Mouse (Mus musculus) cerebellum, adult 9-10 months (tissue): ENCODE results near the gene Cfap46.

Experiments
- DNase-seq: peaks from one replicate; pipeline ENCODE4 v3.0.0; 2022

The Cfap46 gene

DNA sequence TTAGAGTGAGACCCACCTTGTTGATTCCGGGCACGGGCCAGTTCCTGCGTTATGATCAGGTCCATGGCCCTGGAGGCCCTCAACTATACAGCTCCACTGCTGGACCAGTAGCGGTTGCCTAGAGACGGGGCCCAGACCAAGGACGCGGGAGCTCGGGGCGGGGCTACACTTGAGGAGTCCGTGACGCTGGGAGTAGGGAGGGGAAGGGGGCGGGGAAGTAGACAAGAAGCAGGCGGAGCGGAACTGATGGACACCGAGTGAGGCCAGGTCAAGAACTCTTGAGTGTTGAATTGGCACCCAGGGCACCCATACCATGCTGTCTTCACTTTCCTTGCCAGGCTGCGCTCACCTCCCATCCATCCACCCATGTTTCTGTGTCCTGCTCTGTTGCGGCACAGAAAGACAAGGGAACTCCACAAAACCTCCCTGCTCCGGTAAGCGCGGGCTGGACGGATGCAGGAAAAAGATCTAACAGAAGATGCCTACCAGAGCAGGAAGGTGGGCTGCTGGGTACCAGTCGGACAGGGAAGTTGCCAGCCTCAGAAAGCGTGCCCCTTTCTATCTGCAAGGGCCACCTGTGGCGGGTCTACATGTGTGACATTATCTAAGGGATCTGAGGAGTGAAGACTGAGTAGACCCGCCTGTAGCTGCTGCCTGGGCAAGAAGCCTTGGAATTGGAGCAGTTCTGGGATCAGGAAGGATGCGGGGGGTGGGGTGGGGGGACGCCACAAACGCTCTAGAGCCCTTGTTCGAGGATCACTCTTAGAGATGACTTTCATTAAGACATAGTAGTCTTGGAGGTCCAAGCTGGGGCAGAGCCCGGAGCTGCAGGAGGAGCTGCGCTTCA is at the start of gene Cfap46:
Gene Cfap46, minus strand, starts transcription at position 112 of the 847 bp plus-strand sequence.
- DNase-seq = peak; percentile 89

DNA sequence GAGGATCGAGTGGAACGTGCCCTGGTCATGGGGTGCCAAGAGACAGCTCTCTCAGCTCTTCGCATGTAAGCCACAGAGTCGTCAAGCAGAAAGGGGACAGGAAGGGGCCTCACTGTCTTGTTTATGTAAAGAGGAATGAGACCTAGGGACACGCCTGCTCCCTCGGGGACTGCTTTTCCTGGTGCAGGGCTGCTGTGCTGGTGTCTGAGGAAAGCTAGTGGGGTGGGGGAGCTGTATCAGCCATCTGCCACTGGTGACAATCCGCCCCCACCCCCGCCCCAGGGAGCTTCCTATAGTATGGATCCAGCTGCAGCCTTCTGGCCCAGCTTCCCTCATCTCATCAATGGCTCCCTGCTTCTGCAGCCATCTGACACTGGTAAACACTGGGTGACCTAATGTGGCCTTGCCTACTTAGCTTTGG is 47.7 kb upstream of the Cfap46 start:
- no peak for DNase-seq

DNA sequence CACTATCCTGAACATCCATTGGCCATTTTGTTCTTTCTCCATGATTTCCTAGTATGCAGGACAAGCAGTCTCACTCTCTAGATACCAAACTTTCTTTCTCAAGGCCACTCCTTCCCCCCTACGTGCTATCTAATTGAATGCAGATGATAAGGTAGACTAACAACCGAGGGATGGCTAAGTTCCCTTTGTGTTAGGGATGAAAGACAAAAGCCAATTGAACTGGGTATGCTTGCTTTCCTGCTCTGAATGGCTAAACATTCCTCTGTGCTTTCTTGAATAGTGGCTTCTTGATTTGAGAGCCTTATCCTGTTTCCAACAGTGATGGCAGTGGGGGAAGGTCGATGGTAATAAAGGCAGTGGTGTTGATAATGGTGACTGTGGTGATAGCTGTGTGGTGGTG is 43.5 kb upstream of the Cfap46 start:
- DNase-seq = no peak

DNA sequence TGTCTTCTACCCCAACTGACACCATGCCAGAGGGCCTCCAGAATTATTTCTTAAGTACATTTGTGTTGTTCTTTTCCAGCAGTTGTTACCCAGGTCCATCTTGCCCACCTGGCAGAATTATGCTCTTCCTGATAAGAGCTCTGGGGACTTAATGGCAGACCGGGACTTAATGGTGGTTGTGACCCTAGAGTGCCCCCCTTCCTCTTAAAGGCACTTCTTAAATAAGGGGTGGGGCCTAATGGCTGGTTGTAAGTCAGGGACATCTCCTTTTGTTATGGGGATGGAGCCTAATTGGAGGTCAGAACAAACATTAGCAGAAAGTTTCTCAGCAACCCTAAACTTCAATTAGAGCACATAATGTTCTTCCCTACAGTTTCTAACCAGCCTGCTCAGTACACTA is 42.0 kb upstream of the Cfap46 start:
- no peak for DNase-seq

DNA sequence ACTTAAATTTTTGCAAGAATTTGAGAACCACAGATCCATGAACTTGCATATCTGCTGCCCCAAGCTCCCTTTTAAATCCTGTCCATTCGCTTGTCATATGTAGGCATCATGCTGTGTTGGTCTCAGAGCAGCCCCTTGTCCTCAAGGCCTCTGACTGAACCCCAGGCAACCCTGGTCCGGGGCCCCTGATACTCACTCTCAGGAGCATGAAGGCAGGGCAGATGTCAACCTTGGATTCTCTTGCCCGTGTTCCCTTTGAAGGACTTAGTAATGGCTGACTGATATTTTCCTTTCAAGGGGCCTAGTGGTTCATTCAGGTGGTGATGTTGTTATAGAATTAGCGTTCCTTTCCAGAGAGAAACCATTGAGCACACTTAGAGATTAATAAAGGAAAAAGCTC is 40.4 kb upstream of the Cfap46 start:
- no peak for DNase-seq

DNA sequence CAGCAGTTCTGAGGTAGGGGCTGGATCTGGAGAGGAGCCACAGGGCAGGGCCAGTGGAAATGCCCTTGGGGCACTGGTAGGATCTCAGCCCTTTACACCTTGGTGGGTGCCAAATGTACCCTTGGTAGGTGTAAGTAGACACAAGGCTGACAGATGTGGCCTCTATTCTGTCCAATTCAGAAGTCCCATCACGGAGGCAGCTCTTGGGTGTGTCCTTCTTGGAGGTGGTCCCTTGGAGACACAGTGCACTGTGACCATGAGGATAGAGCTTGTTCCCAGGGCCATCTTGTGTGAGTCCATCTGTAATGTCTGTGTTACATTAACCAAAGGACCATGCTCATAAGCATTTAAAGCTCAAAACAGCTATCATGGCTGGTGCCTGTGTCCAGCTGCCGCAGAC is 37.6 kb upstream of the Cfap46 start:
- DNase-seq = no peak

DNA sequence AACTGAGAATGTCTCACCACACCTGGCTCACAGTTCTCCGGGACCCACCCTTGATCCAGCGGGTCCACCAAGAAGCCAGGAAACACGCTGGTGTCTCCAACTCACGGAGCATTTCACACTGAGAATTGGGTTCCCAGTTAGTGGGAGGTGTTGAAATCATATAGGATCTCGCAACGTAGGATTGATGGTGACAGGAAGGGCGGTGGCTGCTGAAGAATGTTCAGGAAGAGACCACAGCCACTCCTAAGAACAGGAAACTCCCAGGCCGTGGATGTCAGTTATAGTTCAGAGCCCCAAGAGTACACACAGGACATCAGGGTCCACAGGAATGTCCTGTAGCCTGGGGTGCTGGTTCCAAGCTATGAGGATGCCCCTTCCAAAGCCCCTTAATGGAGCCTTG is 34.2 kb upstream of the Cfap46 start:
- no peak for DNase-seq

DNA sequence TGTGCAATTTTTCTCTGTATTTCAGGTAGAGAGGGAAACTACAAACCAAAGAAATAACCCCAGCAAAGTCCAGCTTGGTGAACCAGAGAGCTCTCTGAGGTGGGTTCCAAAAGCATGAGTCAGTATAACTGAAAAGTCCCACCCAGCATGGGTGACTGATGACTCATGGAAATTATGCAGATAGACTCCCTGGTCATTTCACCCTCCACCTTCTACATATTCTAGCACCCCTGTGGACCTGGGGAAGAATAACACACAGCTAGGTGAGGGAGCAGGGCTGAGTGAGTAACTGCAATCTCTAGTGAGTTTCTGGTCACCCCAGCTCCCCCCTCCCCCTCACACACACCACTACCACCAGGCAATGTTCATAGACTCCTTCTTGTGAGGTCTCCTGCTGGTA is 28.2 kb upstream of the Cfap46 start:
- DNase-seq = no peak

DNA sequence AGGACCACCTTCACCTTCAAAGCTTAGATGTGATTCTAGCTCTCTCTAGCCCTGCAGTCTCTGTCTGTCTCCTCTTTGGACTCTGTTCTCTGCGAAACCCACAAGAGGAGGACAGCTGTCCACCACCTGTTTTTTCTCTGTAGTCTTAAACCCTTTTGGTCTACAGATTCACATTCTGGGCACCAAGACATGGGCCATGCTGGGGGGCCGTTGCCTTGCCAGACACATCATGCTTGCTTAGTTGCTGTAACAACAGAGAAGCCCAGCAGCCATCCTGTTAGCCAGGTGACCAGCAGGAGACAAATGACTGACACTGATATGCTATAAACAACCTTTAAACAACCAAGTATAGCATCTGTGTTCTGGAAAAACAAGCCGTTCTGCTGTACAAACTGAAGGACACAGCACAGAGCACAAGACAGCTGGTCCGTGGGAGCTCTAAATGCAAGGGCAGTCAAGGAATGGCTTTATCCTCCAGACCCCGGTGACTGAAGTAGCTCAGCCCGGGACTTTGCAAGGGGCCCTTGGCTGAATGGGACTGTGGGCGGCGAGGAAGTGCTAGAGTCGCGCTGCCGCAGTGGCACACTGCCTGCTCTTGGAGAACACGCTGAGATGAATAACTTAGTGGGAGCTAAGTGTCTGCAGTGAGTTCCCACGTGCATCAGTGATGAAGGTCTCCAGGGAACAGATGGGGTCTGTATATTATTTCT is 22.9 kb upstream of the Cfap46 start:
- no peak for DNase-seq

DNA sequence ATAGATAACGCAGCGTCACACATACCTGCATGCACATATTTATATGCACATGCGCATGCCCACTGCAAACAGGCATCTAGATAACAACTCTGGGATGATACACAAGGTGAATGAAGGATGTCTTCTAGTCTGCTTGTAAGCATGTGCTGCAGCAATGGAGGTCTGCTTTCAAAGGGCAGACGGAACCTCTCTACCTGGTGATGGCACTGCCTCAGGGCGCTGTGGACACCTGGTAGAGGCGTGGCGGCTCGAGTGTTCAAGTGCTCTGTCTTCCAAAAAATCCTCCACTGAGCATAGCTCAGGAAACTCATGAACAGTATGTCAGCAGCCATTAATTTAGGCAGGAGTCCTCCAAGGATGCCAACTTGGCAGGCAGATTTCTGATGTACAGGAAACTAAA is 22.2 kb upstream of the Cfap46 start:
- DNase-seq = no peak

DNA sequence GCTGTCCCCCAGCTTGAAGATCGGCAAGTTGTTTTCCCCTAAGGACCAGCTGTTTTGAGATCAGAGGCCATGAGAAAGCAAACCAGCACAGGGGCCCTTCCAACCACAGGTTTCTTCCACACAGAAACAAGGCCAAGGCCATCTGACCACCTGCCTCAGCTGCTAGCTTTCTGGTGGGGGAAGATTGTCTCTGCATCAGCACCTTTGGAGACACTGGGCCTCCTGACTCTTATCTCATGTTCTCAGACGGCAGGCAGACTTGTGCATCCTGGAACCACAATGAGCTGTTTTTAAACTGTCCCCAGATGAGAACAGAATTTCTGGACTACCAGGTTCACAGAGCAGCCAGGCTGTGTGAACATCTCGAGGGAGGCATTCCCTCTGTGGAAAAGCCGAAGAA is 21.5 kb upstream of the Cfap46 start:
- DNase-seq = no peak

DNA sequence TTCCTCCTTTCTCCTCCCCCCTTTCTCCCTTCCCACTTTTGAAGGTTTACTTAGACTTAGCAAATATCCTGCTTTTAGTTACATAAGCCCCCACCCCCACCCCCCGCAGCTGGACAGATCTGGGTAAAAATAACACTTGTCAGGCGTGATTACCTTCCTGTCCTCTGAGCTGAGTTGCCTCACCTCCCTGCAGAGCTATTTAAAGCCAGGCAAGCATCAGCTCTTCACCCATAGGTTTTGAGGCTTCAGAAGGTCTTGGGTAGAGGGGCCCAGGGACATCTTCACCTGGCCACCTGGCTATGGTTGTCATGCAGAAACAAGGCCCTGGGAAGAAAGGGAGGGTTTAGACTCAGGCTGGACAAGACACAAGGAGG is 20.2 kb upstream of the Cfap46 start:
- no peak for DNase-seq

DNA sequence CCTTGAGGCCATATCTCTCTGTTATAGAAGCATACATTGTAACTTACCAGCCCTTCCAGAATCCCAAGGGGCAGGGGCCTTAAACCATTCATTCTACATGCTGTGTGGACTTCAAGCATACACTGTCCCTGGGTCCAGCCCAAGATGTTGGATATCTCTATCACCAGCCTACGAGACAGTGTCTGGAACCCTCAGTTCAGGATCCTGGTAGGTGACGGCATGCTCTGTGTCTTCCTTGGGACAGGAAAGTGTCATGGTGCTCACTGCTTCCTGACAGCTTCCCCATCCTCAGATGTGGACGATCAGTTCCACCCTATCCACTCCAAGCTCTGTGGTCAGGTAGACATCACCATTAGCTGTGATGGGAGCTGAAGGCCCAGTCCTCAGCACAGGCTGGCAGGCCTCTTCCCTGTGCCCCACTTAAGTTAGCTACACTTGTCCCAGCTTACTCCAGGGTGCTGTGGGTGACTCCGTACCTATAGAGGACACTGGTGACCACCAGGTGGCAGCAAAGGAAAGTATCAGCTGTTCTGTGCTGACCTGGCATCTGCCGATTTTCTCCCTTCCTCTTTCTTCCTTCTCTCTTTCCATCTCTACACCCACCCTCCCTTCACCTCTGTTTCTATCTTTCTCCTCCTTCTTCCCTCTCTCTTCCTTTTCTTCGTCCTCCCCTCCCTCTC is 19.7 kb upstream of the Cfap46 start:
- peak; percentile 84 for DNase-seq

DNA sequence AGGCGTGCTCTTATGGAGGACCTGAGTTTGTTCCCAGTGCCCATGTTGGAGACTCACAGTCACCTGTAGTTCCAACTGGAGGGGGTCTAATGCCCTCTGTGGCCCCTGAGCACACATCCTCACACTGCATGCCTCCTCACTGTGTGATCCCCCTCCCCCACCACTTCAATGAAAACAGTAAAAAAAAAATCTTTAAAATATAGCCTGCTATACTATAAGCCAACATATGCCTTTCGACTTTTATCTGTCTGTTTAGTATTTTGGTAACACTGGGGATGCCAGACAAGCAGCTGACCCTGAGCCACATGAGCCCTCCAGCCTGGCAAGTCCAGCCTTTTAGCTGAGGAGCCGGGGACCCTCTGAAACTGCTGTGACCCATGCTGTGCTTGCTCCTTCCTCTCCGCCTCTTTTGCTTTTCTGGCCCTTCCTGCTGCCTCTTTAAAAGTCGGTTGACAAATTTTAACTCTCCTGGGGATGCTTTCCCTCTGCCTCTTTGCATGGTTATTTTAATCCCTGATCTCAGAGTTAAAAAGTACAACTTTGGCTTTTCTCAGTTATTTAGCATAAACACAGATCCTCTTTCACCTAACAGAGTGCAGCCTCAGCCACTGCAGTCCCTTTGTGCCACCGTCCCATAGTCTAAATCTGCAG is 18.2 kb upstream of the Cfap46 start:
- DNase-seq = no peak

DNA sequence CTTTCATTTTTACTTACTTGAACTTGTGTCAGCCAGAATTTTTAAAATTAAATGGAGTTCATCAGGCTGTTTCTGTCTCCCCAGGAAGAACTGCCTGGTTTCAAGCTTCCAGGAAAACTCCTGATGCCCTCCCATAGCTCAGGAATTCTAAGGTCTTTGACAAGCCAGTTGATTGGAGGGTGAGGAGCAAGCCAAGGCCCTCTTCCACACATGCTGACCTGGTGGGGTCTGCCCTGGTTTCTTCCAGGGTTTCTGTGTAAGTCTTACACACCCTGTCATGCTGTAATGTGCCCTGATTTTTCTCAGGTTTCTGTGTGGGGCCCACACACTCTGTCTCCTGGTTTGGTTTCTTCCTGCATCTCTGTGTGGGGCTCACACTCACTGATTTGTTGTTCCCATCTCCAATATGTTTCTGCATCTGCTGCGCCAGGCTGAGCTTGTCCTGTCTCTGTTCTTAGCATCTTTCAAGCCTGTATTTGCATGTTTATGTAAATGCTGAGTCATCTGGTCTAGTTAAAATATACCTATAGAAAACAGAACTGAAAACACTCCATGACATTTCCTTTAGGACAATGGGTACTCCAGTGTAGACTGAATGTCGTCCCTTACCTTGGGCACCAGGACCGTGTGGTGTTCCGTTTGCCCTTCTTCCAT is 9.2 kb upstream of the Cfap46 start:
- no peak for DNase-seq

DNA sequence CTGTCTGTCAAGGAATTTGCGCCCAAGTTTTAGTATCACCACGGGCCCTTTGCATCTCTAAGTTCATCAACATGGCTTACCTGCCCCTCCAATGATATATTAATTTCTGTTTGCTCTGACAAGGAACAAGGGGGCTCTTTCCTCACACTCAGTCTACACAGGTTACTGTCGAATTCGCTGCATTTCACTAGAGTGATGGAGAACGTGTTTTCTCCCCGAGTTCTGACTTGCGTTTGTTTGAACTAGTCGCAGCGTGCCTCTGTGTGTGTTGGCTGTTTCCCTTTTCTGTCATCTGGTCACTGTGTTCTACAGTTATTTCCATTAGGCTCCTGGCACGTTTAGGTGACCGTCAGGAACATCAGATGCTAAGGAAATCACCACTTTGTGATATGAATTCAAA is 8.6 kb upstream of the Cfap46 start:
- no peak for DNase-seq

DNA sequence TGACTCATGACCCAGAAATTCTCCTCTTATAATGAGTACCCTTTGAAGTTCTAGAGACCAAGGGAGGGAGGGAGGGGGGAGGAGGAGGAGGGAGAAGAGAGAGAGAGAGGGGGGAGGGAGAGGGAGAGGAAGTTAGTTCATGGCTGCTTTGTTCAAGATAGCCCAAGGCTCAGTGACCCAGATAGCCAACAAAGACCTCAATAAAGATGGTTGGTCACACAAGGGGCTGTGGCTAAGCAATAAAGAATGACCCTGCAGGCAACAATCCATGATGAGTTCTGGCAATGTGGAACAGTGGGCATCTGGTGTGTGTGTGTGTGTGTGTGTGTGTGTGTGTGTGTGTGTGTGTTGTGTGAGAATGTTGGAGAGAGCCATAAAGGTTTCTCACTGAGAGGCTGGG is 1.7 kb upstream of the Cfap46 start:
- DNase-seq = no peak

DNA sequence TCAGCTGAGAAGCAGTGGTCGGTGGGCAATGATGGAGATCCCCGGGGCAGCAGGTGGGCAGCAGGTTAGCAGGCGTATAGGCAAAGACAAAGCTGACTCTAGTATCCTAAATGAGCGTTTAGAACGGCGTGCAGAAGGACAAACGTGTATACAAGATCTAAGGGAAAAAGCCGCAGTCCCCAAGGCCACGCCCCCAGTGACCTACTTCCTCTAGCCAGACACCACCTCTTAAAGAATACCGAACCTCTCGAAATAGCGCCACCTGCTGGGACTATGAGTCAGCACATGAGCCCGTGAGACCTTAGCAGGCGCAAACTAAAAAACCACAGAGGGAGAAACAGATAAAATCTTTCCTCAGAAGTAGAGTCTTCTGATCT is 924 bp upstream of the Cfap46 start:
- peak; percentile 95 for DNase-seq

DNA sequence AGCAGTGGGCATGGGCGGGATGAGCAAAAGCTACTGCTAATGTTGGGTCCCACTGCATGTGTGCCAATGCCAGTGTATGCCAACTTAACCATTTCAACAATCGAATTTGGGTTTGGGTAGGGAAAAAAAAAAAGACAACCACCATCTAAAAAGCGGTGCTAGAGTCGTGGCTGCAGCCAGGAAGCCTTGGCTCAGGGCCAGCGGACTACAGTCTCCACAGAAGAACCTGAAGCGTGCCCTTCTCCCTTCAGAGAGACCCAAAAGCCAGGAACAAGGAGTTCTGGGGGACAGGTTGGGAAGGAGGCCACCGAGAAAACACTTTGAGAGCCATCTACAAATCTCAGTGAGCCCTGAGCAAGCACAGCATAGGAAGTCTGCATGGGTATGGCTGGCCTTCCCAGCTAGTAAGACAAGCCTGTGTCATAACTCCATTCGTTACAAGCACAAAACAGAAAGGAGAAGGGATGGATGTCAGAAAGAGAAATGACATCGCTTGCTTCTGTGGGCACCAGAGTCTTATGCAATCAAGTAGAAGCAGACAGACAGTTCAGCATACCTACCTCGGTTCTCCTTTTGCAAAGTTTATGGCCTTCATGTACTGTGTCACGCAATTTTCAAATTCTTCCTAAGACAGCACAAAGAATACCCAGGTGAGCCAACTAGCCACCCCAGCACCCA is 1.6 kb downstream of the Cfap46 start:
- DNase-seq = no peak

DNA sequence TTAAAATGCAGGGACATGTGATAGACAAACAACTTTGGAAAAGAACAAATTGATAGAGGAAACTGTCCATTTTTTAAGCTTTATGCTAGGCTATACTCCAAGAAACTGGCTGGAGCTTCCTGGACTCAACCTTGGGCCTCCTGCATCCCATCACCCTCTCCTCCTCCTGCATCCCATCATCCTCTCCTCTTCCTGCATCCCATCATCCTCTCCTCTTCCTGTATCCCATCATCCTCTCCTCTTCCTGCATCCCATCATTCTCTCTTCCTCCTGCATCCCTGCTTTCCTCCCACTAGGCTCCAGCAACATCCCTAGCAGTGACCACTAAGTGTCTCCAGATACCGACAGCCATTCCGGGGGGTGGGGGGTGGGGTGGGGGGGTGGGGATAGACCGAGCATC is 7.2 kb downstream of the Cfap46 start:
- no peak for DNase-seq

DNA sequence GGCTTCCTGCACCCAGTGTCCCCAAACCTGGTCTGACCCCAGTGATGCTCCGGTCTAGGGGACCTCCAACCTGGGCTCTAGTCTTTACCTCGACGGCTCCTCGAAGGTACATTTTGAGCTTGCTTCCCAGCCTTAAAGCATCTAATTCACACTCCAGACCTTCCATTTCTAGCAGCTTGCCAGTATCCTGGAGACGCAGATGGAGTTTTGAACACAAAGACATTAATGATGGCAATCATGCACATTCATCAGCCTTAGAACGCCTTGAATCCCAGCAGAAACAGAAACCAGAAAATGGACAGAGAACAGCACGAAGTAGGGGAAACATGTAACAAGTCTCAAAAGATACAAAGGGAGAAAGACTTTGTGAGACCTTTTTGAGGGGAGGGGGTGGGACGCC is 16.7 kb downstream of the Cfap46 start:
- DNase-seq = no peak

DNA sequence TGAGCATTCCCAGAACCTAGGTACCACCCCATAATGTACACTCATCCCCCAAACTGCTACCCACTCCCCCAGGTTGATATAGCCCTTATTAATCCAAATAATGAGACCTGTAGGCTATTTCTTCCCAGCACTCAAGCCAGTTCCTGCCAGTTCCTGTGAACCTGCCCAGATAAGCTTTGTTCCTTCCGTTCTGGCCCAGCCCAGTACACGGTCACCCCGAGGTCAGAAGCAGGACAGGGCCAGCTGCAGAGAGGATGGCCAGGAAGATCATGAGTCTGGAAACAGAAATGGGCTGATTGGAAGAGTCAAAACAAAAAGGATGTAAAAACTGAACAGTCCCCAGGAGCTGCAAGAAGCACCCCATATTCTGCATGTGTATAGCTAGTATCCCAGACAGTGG is 20.3 kb downstream of the Cfap46 start:
- no peak for DNase-seq
